Mouse (Mus musculus): ENCODE measurements at regions not wholly inside any gene's neighbourhood (a gene's known extent, or its start where the extent isn't known, plus 50 kb on each side); places are given as distances from the start of the nearest gene placed in this dataset.
"Not testable (repeated sequence)": the region's sequence is repeated elsewhere in the genome, so short reads cannot be mapped to it uniquely, and the experiment has no call there.

- WGBS = 74% methylated on average over 3 of the region's 3 CpGs
- Histone ChIP-seq H3K9me3 (replicated peaks) (no peaks in the 10 kb centered on the region), H3K27ac (no peak overlapping the region), H3K9ac (no peak overlapping the region), H3K4me3 (no peak overlapping the region), H3K27me3 (no peaks in the 10 kb centered on the region), H3K4me1 (no peaks in the 10 kb centered on the region), H3K36me3 (no peaks in the 10 kb centered on the region), H3K4me2 (replicated peaks) (no peak overlapping the region)
- ATAC-seq (ENCODE audit: low FRiP score) = no peak
Observed at GRCm38 (mm10) chr10:110840864-110841263, 78.7 kb upstream of the Csrp2 start.

GRCm38 (mm10) chr10:110841670-110842069, 77.9 kb upstream of the Csrp2 start:
- Histone ChIP-seq H3K4me3 (no peak overlapping the region), H3K9me3 (replicated peaks) (no peaks in the 10 kb centered on the region), H3K4me2 (replicated peaks) (no peak overlapping the region), H3K27me3 (no peaks in the 10 kb centered on the region), H3K4me1 (no peaks in the 10 kb centered on the region), H3K9ac (no peak overlapping the region), H3K36me3 (no peaks in the 10 kb centered on the region), H3K27ac (no peak overlapping the region)
- WGBS = 80% methylated on average over 3 of the region's 3 CpGs
- no peak for ATAC-seq (ENCODE audit: low FRiP score)

- not testable (repeated sequence) for ATAC-seq (ENCODE audit: low FRiP score); H3K27me3 ChIP-seq; H3K4me2 ChIP-seq (replicated peaks); H3K36me3 ChIP-seq; H3K4me3 ChIP-seq; H3K9me3 ChIP-seq (replicated peaks); H3K4me1 ChIP-seq; H3K27ac ChIP-seq; H3K9ac ChIP-seq
- 58% methylated on average over 3 of the region's 3 CpGs for WGBS
Observed at GRCm38 (mm10) chr10:110854663-110855163, 64.9 kb upstream of the Csrp2 start.

- H3K9me3 ChIP-seq (replicated peaks); H3K4me1 ChIP-seq; H3K4me3 ChIP-seq; H3K36me3 ChIP-seq; H3K9ac ChIP-seq; ATAC-seq (ENCODE audit: low FRiP score); H3K4me2 ChIP-seq (replicated peaks); H3K27ac ChIP-seq; H3K27me3 ChIP-seq: not testable (repeated sequence)
- 44% methylated on average over 4 of the region's 4 CpGs for WGBS
Observed at GRCm38 (mm10) chr10:110855645-110856383, 63.8 kb upstream of the Csrp2 start.

GRCm38 (mm10) chr10:110857320-110858097, 62.1 kb upstream of the Csrp2 start:
- Histone ChIP-seq H3K36me3 (no peaks in the 10 kb centered on the region), H3K27ac (0 out of 2 replicates have a peak overlapping the region, but pooled peaks have one; percentile 46), H3K9ac (no peak overlapping the region), H3K4me1 (peaks cover 4% of the 10 kb centered on the region; the same call in 1 of the 2 replicates), H3K4me3 (no peak overlapping the region), H3K9me3 (replicated peaks) (no peaks in the 10 kb centered on the region), H3K4me2 (replicated peaks) (no peak overlapping the region), H3K27me3 (no peaks in the 10 kb centered on the region)
- 71% methylated on average over 3 of the region's 3 CpGs for WGBS
- ATAC-seq (ENCODE audit: low FRiP score) = peak; percentile 80

GRCm38 (mm10) chr10:110858098-110858360, 61.6 kb upstream of the Csrp2 start:
- no peaks in the 10 kb centered on the region for H3K36me3 ChIP-seq
- H3K4me2 ChIP-seq (replicated peaks) = no peak overlapping the region
- WGBS = 61% methylated on average over 5 of the region's 5 CpGs
- H3K27ac ChIP-seq = 0 out of 2 replicates have a peak overlapping the region, but pooled peaks have one; percentile 46
- no peaks in the 10 kb centered on the region for H3K9me3 ChIP-seq (replicated peaks)
- H3K27me3 ChIP-seq = no peaks in the 10 kb centered on the region
- peak; percentile 80 for ATAC-seq (ENCODE audit: low FRiP score)
- H3K4me3 ChIP-seq = no peak overlapping the region
- H3K9ac ChIP-seq = no peak overlapping the region
- peaks cover 4% of the 10 kb centered on the region; the same call in 1 of the 2 replicates for H3K4me1 ChIP-seq

GRCm38 (mm10) chr10:110858407-110858920, 61.1 kb upstream of the Csrp2 start:
- Histone ChIP-seq H3K9me3 (replicated peaks) (no peaks in the 10 kb centered on the region), H3K27ac (0 out of 2 replicates have a peak overlapping the region, but pooled peaks have one; percentile 46), H3K4me1 (peaks cover 4% of the 10 kb centered on the region; the same call in 1 of the 2 replicates), H3K4me2 (replicated peaks) (no peak overlapping the region), H3K9ac (no peak overlapping the region), H3K4me3 (no peak overlapping the region), H3K36me3 (no peaks in the 10 kb centered on the region), H3K27me3 (no peaks in the 10 kb centered on the region)
- ATAC-seq (ENCODE audit: low FRiP score) = peak; percentile 21; the same call in 1 of the 2 replicates
- 49% methylated on average over 4 of the region's 4 CpGs for WGBS

- no peak overlapping the region for H3K9ac ChIP-seq
- no peak overlapping the region for H3K4me2 ChIP-seq (replicated peaks)
- 93% methylated on average over 1 of the region's 1 CpGs for WGBS
- H3K9me3 ChIP-seq (replicated peaks) = no peaks in the 10 kb centered on the region
- H3K36me3 ChIP-seq = no peaks in the 10 kb centered on the region
- no peak for ATAC-seq (ENCODE audit: low FRiP score)
- no peak overlapping the region for H3K4me3 ChIP-seq
- H3K4me1 ChIP-seq = peaks cover 4% of the 10 kb centered on the region; the same call in 1 of the 2 replicates
- H3K27me3 ChIP-seq = no peaks in the 10 kb centered on the region
- H3K27ac ChIP-seq = no peak overlapping the region
Observed at GRCm38 (mm10) chr10:110859307-110859706, 60.3 kb upstream of the Csrp2 start.

Data from hindbrain, embryonic 12.5 days (tissue).